Mouse (Mus musculus) olfactory bulb, adult 2 months (tissue): ENCODE measurements around the gene Serpinb6e. TPM values are rescaled to one million over a fixed set of nuclear protein-coding genes. Genes with fewer than 3 reads are reported as not detected.

ENCODE experiments used
- H3K27ac ChIP-seq: fragments of 200-500 bp; 2 replicates; pipeline ENCODE4 v1.5.1; 2012; ENCODE audit warnings: low read depth, low read length; ENCODE audit not compliant: insufficient read depth
- H3K4me1 ChIP-seq: fragments of 200-500 bp; 2 replicates; pipeline ENCODE4 v1.6.1; 2012; ENCODE audit warnings: low read length; ENCODE audit not compliant: control insufficient read depth, insufficient read depth
- H3K4me3 ChIP-seq: fragments of 200-500 bp; 2 replicates; pipeline ENCODE4 v1.5.1; 2012; ENCODE audit warnings: mild to moderate bottlenecking, low read depth, low read length, moderate library complexity; ENCODE audit not compliant: insufficient read depth
- CTCF ChIP-seq: fragments of 200-500 bp; IDR thresholded peaks from 2 replicates; pipeline ENCODE4 v1.5.1; 2012; ENCODE audit warnings: low read depth, mild to moderate bottlenecking, low read length, moderate library complexity; ENCODE audit not compliant: insufficient read depth
- POLR2A ChIP-seq: fragments of 200-500 bp; IDR thresholded peaks from 2 replicates; pipeline ENCODE4 v1.6.1; 2012; ENCODE audit warnings: mild to moderate bottlenecking, low read depth, low read length, moderate library complexity; ENCODE audit not compliant: insufficient read depth
- WGBS: fragments of 180-500 bp; shearing (Covaris S2); methylation state at CpG from one replicate; pipeline ENCODE4 v1.1.7; 2018; 5-methylcytosine and 5-hydroxymethylcytosine counted together
- polyA plus RNA-seq: library from polyadenylated mRNA; stranded (reverse); fragments of >200 nt; gene quantifications from 2 replicates; pipeline ENCODE4 v1.2.4, GENCODE M21; 2012; ENCODE audit warnings: low replicate concordance; ENCODE audit not compliant: missing spikeins, insufficient read depth, insufficient read length

The Serpinb6e gene
- polyA plus RNA-seq, result not detected in 2 replicates

- no peak for TF ChIP-seq CTCF
- no peak for TF ChIP-seq POLR2A
- WGBS, result 39% methylated on average over 1 of the region's 1 CpGs
- Histone ChIP-seq H3K4me1 (no peaks in the 10 kb centered on the region), H3K27ac (no peak within 1 kb of the TSS), H3K4me3 (no peak within 1 kb of the TSS)
Measured at GRCm38 (mm10) chr13:33843308-33843707, at the start of gene Serpinb6e. Serpinb6e (minus strand) TSS chr13:33843408.

- Histone ChIP-seq H3K4me3 (no peak overlapping the region), H3K27ac (no peak overlapping the region), H3K4me1 (no peaks in the 10 kb centered on the region)
- 85% methylated on average over 2 of the region's 2 CpGs for WGBS
- TF ChIP-seq CTCF, result no peak
- TF ChIP-seq POLR2A, result no peak
Measured at GRCm38 (mm10) chr13:33830751-33831150, 12.5 kb downstream of the Serpinb6e start.

GRCm38 (mm10) chr13:33823421-33823820, 19.8 kb downstream of the Serpinb6e start:
- no peaks in the 10 kb centered on the region for H3K4me1 ChIP-seq
- no peak overlapping the region for H3K4me3 ChIP-seq
- TF ChIP-seq POLR2A (no peak), CTCF (no peak)
- no peak overlapping the region for H3K27ac ChIP-seq

GRCm38 (mm10) chr13:33821490-33822143, 21.6 kb downstream of the Serpinb6e start:
- Histone ChIP-seq H3K4me1 (no peaks in the 10 kb centered on the region), H3K4me3 (no peak overlapping the region), H3K27ac (no peak overlapping the region)
- 77% methylated on average over 5 of the region's 5 CpGs for WGBS
- TF ChIP-seq POLR2A, result no peak
- no peak for TF ChIP-seq CTCF

Other genes starting within 250 kb of the Serpinb6e start
- not detected in 2 replicates for gene Serpinb6d, start 182.0 kb downstream of the Serpinb6e start, polyA plus RNA-seq
- not detected in 2 replicates for gene Serpinb6c, start 62.3 kb upstream of the Serpinb6e start, polyA plus RNA-seq
- gene Nqo2, start 121.3 kb upstream of the Serpinb6e start, polyA plus RNA-seq, result not detected in 2 replicates
- not detected in 2 replicates for gene Ripk1, start 159.0 kb upstream of the Serpinb6e start, polyA plus RNA-seq
- not detected in 2 replicates for gene Serpinb6a, start 159.4 kb upstream of the Serpinb6e start, polyA plus RNA-seq
- not detected in 2 replicates for gene Bphl, start 194.2 kb upstream of the Serpinb6e start, polyA plus RNA-seq
- gene Tubb2a, start 234.6 kb upstream of the Serpinb6e start, polyA plus RNA-seq, result not detected in 2 replicates